Mouse (Mus musculus) midbrain, embryonic 13.5 days (tissue): ENCODE measurements around the gene Hoxd13. TPM values are rescaled to one million over a fixed set of nuclear protein-coding genes. Genes with fewer than 3 reads are reported as not detected.

Experiments
- ATAC-seq: fragments of 200-750 bp; cut with Nextera tagmentation; 2 replicates; pipeline ENCODE4 v1.8.0; 2017; ENCODE audit warnings: mild to moderate bottlenecking, moderate TSS enrichment, moderate library complexity
- H3K27ac ChIP-seq: fragments of 300-500 bp; sonication (generic); 2 replicates; pipeline ENCODE4 v1.5.1; 2015; ENCODE audit warnings: inconsistent platforms, mild to moderate bottlenecking, moderate library complexity
- H3K27me3 ChIP-seq: fragments of 300-500 bp; sonication (generic); 2 replicates; pipeline ENCODE4 v1.6.1; 2015; ENCODE audit warnings: mild to moderate bottlenecking, inconsistent platforms
- H3K36me3 ChIP-seq: fragments of 300-500 bp; sonication (generic); 2 replicates; pipeline ENCODE4 v1.6.1; 2015; ENCODE audit warnings: mild to moderate bottlenecking, inconsistent platforms
- H3K4me1 ChIP-seq: fragments of 300-500 bp; sonication (generic); replicated peaks from 2 replicates; pipeline ENCODE4 v1.6.1; 2015; ENCODE audit warnings: inconsistent platforms
- H3K4me2 ChIP-seq: fragments of 300-500 bp; sonication (generic); replicated peaks from 2 replicates; pipeline ENCODE4 v1.6.1; 2015; ENCODE audit warnings: moderate library complexity, mild to moderate bottlenecking, inconsistent platforms
- H3K4me3 ChIP-seq: fragments of 300-500 bp; sonication (generic); replicated peaks from 2 replicates; pipeline ENCODE4 v1.5.1; 2015; ENCODE audit warnings: mild to moderate bottlenecking, inconsistent platforms
- H3K9ac ChIP-seq: fragments of 300-500 bp; sonication (generic); replicated peaks from 2 replicates; pipeline ENCODE4 v1.6.1; 2015; ENCODE audit warnings: mild to moderate bottlenecking, inconsistent platforms
- H3K9me3 ChIP-seq: fragments of 300-500 bp; sonication (generic); 2 replicates; pipeline ENCODE4 v1.6.1; 2016; ENCODE audit warnings: mild to moderate bottlenecking, inconsistent platforms
- WGBS: fragments of 180-500 bp; shearing (Covaris S2); methylation state at CpG from one replicate; pipeline ENCODE4 v1.1.7; 2015; 5-methylcytosine and 5-hydroxymethylcytosine counted together
- polyA plus RNA-seq: library from polyadenylated mRNA; unstranded; fragments of >200 nt; fragmentation: Nextera tagmentation; extraction: Ambion mirVana; gene quantifications from 2 replicates; pipeline ENCODE4 v1.2.1, GENCODE M21; 2015

The Hoxd13 gene
- polyA plus RNA-seq, 1 experiment from 2014 or later = not detected

GRCm38 (mm10) chr2:74655821-74656631 is 12.1 kb upstream of the Hoxd13 start:
- no peaks in the 10 kb centered on the region for H3K9me3 ChIP-seq
- peak overlapping the region; percentile 51 for H3K4me2 ChIP-seq
- ATAC-seq = peak; percentile 20
- H3K9ac ChIP-seq = peak overlapping the region; percentile 39; the same call in 1 of the 2 replicates
- peak overlapping the region; percentile 39 for H3K4me3 ChIP-seq
- H3K36me3 ChIP-seq = no peaks in the 10 kb centered on the region
- H3K27me3 ChIP-seq = peaks cover 86% of the 10 kb centered on the region
- peaks cover 10% of the 10 kb centered on the region for H3K4me1 ChIP-seq
- WGBS = under 1% methylated on average over 67 of the region's 69 CpGs
- peak overlapping the region; percentile 44 for H3K27ac ChIP-seq

DNA sequence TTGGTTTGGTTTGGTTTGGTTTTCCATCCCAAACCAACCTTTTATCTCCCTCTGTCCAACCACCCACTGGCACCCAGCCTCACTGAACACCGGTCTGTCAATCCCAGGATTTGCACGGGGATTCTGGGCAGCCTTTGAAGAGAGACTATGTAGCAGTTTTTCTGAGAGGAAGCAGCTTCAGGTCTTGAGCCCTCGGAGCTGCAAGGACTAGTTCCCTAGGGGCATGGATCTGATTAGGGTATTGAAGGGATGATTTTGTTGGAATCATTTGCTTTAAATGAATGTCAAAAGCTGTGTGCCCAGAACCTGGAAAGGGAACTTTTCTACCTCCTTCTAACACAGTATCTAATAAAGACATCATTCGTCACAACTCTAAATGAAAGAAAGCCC is 11.5 kb upstream of the Hoxd13 start:
- Histone ChIP-seq H3K4me1 (peaks cover 11% of the 10 kb centered on the region), H3K9me3 (no peaks in the 10 kb centered on the region), H3K9ac (no peak overlapping the region), H3K4me3 (peak overlapping the region; percentile 39), H3K36me3 (no peaks in the 10 kb centered on the region), H3K27me3 (peaks cover 88% of the 10 kb centered on the region), H3K4me2 (no peak overlapping the region), H3K27ac (no peak overlapping the region)
- 1% methylated on average over 4 of the region's 4 CpGs for WGBS
- no peak for ATAC-seq

DNA sequence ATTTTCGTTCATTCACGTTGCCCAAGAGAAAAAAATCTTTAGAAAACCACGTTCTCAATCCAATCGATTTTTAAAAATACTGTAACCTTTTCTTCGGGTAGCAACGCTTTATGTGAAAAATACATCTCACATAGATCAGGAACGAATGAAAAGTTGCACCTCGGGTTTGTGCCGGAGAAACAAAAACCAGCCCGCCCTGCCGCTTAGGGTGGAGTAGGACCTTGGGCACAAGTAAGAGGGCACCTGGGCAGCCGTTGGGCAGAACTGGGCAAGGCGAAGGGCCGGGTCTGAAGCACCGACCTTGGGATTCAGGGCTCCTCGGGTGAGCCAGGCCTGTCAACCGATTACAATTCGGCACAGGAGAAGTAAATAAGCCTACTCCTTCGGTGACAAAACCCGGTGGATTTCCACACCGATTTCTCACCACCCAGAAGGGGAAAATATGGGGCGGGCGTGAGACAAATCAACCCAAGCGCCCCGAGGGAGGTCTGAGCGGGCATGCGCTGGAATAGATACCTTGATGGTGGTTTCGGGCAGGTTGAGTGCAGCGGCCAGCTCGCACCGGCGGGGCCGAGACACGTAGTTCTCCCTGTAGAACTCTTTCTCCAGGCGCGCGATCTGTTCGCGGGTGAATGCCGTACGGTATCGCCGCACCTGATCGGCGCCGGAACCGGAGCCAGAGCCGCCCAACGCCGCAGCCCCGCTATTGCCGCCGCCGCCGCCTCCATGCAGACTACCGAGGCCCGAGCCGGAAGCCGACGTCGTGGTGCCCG is 10.7 kb upstream of the Hoxd13 start:
- ATAC-seq = no peak
- Histone ChIP-seq H3K36me3 (no peaks in the 10 kb centered on the region), H3K27ac (peak overlapping the region; percentile 25; the same call in 1 of the 2 replicates), H3K4me3 (peak overlapping the region; percentile 28), H3K9me3 (no peaks in the 10 kb centered on the region), H3K4me2 (no peak overlapping the region), H3K27me3 (peaks cover 88% of the 10 kb centered on the region), H3K9ac (0 out of 2 replicates have a peak overlapping the region, but pooled peaks have one; percentile 28), H3K4me1 (peaks cover 12% of the 10 kb centered on the region)
- WGBS = 2% methylated on average over 62 of the region's 62 CpGs

- peaks cover 93% of the 10 kb centered on the region for H3K27me3 ChIP-seq
- no peaks in the 10 kb centered on the region for H3K36me3 ChIP-seq
- WGBS = under 1% methylated on average over 15 of the region's 15 CpGs
- H3K9me3 ChIP-seq = no peaks in the 10 kb centered on the region
- H3K4me2 ChIP-seq = no peak overlapping the region
- H3K4me1 ChIP-seq = peaks cover 12% of the 10 kb centered on the region
- ATAC-seq = no peak
- peak overlapping the region; percentile 28 for H3K4me3 ChIP-seq
- peak overlapping the region; percentile 40 for H3K27ac ChIP-seq
- H3K9ac ChIP-seq = 0 out of 2 replicates have a peak overlapping the region, but pooled peaks have one; percentile 28
These were observed 10.0 kb upstream of the Hoxd13 start for GRCm38 (mm10) chr2:74658024-74658666.

DNA sequence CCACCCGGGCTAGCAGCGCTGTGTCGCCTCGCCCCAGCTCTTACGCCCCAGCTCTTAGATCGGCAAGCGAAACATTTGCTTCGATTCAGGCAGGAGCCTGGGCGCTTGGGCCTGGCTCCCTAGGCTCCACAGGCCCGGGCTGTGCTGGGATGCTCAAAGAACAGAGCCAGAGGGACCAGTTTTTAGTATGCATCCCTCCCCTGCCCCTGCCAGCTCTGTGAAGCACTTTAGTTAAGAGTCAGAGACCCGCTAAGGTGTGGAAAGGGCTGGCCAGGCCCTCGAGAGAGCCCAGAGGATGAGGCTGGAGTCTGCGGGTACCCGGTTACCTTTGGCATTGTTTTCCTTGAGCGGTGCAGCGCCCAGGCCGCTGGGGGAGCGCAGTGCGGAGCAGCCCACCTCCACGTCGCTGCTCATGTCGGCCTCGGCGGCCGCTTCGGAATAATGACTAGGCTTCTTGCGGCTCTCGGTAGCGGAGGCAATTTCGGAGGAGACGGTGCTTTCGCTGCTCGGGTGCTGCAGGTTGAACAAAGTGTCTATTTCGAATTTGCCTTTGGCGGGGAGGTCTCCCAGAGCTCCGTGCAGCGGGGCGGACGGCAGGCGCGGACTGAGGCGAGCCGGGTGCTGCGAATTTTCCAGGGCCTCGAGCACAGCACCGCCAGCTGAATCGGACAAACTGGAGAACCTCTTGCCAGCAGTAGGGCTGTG is 9.3 kb upstream of the Hoxd13 start:
- no peak for ATAC-seq
- WGBS = under 1% methylated on average over 47 of the region's 47 CpGs
- peak overlapping the region; percentile 28 for H3K4me3 ChIP-seq
- no peaks in the 10 kb centered on the region for H3K36me3 ChIP-seq
- peaks cover 12% of the 10 kb centered on the region for H3K4me1 ChIP-seq
- H3K4me2 ChIP-seq = no peak overlapping the region
- no peak overlapping the region for H3K9ac ChIP-seq
- H3K27ac ChIP-seq = peak overlapping the region; percentile 40
- peaks cover 97% of the 10 kb centered on the region for H3K27me3 ChIP-seq
- no peaks in the 10 kb centered on the region for H3K9me3 ChIP-seq

DNA sequence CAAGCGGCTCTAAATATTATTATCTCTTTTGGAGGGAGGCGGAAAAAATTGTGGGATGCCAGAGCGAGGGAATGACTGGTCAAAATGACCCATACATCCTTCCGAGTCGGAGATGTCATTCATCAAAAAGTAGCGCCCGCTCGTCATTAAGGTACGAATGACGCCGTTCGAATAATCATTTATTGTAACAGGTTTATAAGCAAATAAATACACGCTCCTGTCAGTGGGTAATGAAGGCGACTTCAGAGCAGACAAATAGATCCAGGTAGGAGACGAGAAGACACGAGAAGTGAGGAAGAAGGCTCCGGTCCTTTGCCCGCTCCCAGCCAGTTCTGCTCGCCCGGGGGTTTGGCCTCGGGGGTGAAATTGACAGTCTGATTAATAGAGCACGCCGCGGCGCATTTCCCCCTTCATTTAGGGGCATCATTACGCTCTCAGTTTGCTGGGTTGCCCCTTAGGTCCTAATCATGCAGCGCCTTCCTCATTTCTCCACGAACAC is 8.6 kb upstream of the Hoxd13 start, which contains the start of gene Evx2:
Gene Evx2 (minus strand): TSS at position 51 of the 499 bp plus-strand sequence.
- Histone ChIP-seq H3K36me3 (no peaks in the 10 kb centered on the region), H3K4me3 (peak within 1 kb of the TSS; percentile 28), H3K4me2 (no peak within 1 kb of the TSS), H3K9ac (no peak within 1 kb of the TSS), H3K9me3 (no peaks in the 10 kb centered on the region), H3K4me1 (peaks cover 12% of the 10 kb centered on the region), H3K27me3 (peaks cover 97% of the 10 kb centered on the region), H3K27ac (peak within 1 kb of the TSS; percentile 40)
- WGBS = 3% methylated on average over 28 of the region's 28 CpGs
- no peak for ATAC-seq

GRCm38 (mm10) chr2:74660421-74661375 is 7.4 kb upstream of the Hoxd13 start:
- no peak overlapping the region for H3K9ac ChIP-seq
- H3K4me3 ChIP-seq = peak overlapping the region; percentile 16
- no peaks in the 10 kb centered on the region for H3K36me3 ChIP-seq
- WGBS = 4% methylated on average over 30 of the region's 30 CpGs
- H3K4me2 ChIP-seq = no peak overlapping the region; the same call in 1 of the 2 replicates
- no peak overlapping the region for H3K27ac ChIP-seq
- H3K27me3 ChIP-seq = peaks cover 96% of the 10 kb centered on the region
- peaks cover 8% of the 10 kb centered on the region for H3K4me1 ChIP-seq
- H3K9me3 ChIP-seq = no peaks in the 10 kb centered on the region
- ATAC-seq = peak; percentile 24; the same call in 1 of the 2 replicates

- H3K4me3 ChIP-seq = peak overlapping the region; percentile 8; the same call in 1 of the 2 replicates
- H3K4me1 ChIP-seq = peaks cover 2% of the 10 kb centered on the region; the same call in 1 of the 2 replicates
- 0% methylated on average over 14 of the region's 14 CpGs for WGBS
- H3K36me3 ChIP-seq = no peaks in the 10 kb centered on the region
- H3K4me2 ChIP-seq = peak overlapping the region; percentile 34
- H3K27me3 ChIP-seq = peaks cover 96% of the 10 kb centered on the region
- H3K27ac ChIP-seq = no peak overlapping the region
- H3K9me3 ChIP-seq = no peaks in the 10 kb centered on the region
- H3K9ac ChIP-seq = no peak overlapping the region
- peak; percentile 73 for ATAC-seq
These were observed 6.4 kb upstream of the Hoxd13 start for GRCm38 (mm10) chr2:74661685-74662084.

DNA sequence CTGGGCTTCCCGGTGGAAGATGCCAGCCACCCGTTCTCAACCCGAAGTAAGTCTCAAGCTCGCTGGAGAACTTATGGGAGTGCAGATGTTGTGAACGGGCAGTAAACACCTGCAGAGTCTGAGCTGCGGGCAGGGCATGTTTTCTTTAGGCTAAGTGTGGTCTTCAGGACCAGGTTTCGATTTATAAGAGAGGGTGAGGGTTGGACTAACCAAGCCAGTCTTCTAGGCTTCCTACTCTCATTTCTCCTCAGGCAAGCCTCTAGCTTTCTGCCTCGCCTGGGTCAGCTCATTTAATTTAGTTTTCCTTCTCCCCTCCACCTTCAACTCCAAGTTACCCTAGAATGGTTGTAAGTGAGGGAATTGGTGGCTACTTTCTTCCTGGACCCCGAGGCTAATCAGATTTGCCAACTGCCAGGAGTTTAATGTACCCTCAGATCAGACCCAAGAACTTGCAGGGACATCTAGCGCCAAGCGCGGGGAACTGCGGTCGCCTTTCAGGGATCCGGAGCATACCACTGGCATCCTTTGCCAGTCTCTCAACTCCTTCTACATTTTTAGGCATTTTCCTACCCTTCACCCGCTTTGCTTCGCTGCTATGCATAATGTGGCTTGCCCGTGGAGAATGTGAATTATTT is 4.7 kb upstream of the Hoxd13 start:
- no peak for ATAC-seq
- 5% methylated on average over 18 of the region's 18 CpGs for WGBS
- no peak overlapping the region for H3K4me3 ChIP-seq

DNA sequence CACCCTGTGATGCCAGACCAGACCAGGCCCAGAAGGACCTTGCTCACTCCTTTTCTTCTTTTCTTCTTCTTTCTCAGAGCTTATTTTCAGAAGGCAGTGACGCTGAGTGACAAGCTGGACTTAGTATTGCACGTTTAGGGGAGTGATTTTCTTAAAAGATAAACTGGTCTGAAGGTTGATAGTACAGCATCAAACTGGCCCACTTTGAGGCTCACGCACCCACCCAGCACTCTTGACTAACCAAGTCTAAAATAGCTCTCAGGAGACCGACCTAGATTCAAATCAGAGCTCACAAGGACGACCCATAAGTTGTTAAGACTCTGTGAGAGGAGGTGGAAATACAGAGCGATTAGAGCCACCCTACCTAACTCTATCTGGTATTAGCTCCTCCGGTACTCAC is 1.7 kb upstream of the Hoxd13 start:
- H3K27ac ChIP-seq = no peak overlapping the region
- no peak overlapping the region for H3K9ac ChIP-seq
- H3K36me3 ChIP-seq = no peaks in the 10 kb centered on the region
- ATAC-seq = no peak
- H3K4me1 ChIP-seq = peaks cover 10% of the 10 kb centered on the region
- 1% methylated on average over 7 of the region's 7 CpGs for WGBS
- no peak overlapping the region for H3K4me2 ChIP-seq
- no peak overlapping the region for H3K4me3 ChIP-seq
- no peaks in the 10 kb centered on the region for H3K9me3 ChIP-seq
- H3K27me3 ChIP-seq = peaks cover 98% of the 10 kb centered on the region

More for the DNA sequence above, 4.7 kb upstream of the Hoxd13 start:
- H3K27me3 ChIP-seq = peaks cover 99% of the 10 kb centered on the region
- no peaks in the 10 kb centered on the region for H3K36me3 ChIP-seq
- H3K27ac ChIP-seq = no peak overlapping the region
- H3K4me1 ChIP-seq = peaks cover 7% of the 10 kb centered on the region
- H3K9me3 ChIP-seq = no peaks in the 10 kb centered on the region
- H3K9ac ChIP-seq = no peak overlapping the region
- H3K4me2 ChIP-seq = no peak overlapping the region
